Mouse (Mus musculus) spleen, adult 2 months (tissue): ENCODE measurements around the gene Akna.

Source experiments
- CTCF ChIP-seq: fragments of 200-500 bp; IDR thresholded peaks from 2 replicates; pipeline ENCODE4 v1.5.1; 2011; ENCODE audit warnings: mild to moderate bottlenecking, inconsistent platforms; ENCODE audit not compliant: insufficient read depth, insufficient read length, insufficient replicate concordance; ENCODE audit errors: extremely low read depth
- POLR2A ChIP-seq: fragments of 200-500 bp; IDR thresholded peaks from 2 replicates; pipeline ENCODE4 v1.6.1; 2011; ENCODE audit warnings: low read depth, low read length, inconsistent platforms

GRCm38 (mm10) chr4:63431098-63431497 is 27.9 kb upstream of the Akna start:
- TF ChIP-seq CTCF = no peak
- TF ChIP-seq POLR2A = no peak
